Mouse (Mus musculus): ENCODE results near the gene Ddx1. TPM values are rescaled to one million over a fixed set of nuclear protein-coding genes. Genes with fewer than 3 reads are reported as not detected.

Gene Ddx1
- polyA plus RNA-seq, 1 experiment from 2014 or later: 54.0 TPM

DNA sequence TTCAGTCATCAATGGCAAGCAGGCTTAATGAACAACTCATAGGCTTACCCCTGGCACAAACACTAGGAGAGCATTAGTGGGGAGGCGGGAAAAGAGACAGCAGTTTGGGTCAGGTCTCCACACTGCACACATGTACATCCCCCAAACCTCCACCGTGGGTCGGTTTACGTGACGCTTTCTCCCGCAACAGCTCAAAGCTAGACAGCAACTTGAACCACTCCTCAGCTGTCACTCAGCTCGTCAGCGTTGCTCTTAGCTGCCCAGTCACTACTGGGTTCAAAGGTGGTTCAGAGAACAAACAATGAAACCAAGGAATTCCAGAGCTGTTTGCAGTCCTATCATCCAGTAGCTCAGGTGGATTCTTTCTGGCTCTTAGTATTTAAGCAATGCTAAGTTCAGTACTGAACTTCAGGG, 30.9 kb downstream of the Ddx1 start:
- ATAC-seq (ENCODE audit: insufficient read depth): peak; percentile 64
- H3K4me1 ChIP-seq (replicated peaks): no peaks in the 10 kb centered on the region
- H3K36me3 ChIP-seq (replicated peaks): peaks cover 30% of the 10 kb centered on the region
- no peak overlapping the region for H3K9ac ChIP-seq
- peak overlapping the region; percentile 26; the same call in 1 of the 2 replicates for H3K27ac ChIP-seq (replicated peaks)
- no peaks in the 10 kb centered on the region for H3K9me3 ChIP-seq (replicated peaks)
- no peak overlapping the region for H3K4me3 ChIP-seq (replicated peaks)
- whole genome bisulfite sequencing (ENCODE audit: insufficient replicate concordance): 79% methylated on average over 8 of the region's 8 CpGs
- no peaks in the 10 kb centered on the region for H3K27me3 ChIP-seq
- no peak overlapping the region for H3K4me2 ChIP-seq

DNA sequence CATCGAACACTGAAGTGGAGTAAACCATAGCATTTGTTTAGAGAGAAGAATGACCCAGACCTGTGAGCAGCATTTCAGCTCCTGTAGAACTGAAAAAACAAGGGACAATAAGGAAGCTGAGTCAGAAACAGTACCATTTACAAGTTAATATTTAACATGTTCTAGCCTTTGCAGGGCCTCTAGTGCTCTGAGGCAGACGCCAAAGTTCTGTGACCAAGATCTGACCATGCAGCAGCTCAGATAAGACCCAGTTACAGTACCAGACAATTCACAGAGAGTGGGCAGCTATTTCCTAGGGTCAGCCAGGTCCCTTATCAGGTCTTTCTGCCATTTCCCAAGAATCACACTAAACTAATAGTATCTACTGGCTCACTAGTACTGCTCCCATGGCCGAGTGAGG, 31.4 kb downstream of the Ddx1 start:
- H3K4me1 ChIP-seq (replicated peaks): no peaks in the 10 kb centered on the region
- H3K27me3 ChIP-seq: no peaks in the 10 kb centered on the region
- H3K4me3 ChIP-seq (replicated peaks): no peak overlapping the region
- H3K27ac ChIP-seq (replicated peaks): peak overlapping the region; percentile 26; the same call in 1 of the 2 replicates
- H3K4me2 ChIP-seq: no peak overlapping the region
- peak; percentile 55 for ATAC-seq (ENCODE audit: insufficient read depth)
- no peak overlapping the region for H3K9ac ChIP-seq
- H3K9me3 ChIP-seq (replicated peaks): no peaks in the 10 kb centered on the region
- peaks cover 27% of the 10 kb centered on the region for H3K36me3 ChIP-seq (replicated peaks)
- WGBS (ENCODE audit: insufficient replicate concordance): 48% methylated on average over 3 of the region's 3 CpGs

GRCm38 (mm10) chr12:13216501-13217103, 32.4 kb downstream of the Ddx1 start:
- no peak for ATAC-seq (ENCODE audit: insufficient read depth)
- WGBS (ENCODE audit: insufficient replicate concordance): 55% methylated on average over 5 of the region's 5 CpGs
- H3K27ac ChIP-seq (replicated peaks): no peak overlapping the region

GRCm38 (mm10) chr12:13214345-13215278, 34.4 kb downstream of the Ddx1 start:
- Histone ChIP-seq H3K9me3 (replicated peaks) (no peaks in the 10 kb centered on the region), H3K9ac (no peak overlapping the region), H3K4me1 (replicated peaks) (0 out of 2 replicates have a peak, but pooled peaks cover 5% of the 10 kb centered on the region), H3K4me3 (replicated peaks) (no peak overlapping the region), H3K36me3 (replicated peaks) (peaks cover 17% of the 10 kb centered on the region), H3K4me2 (no peak overlapping the region), H3K27ac (replicated peaks) (no peak overlapping the region), H3K27me3 (no peaks in the 10 kb centered on the region)
- peak; percentile 50; the same call in 1 of the 2 replicates for ATAC-seq (ENCODE audit: insufficient read depth)
- 40% methylated on average over 11 of the region's 11 CpGs for WGBS (ENCODE audit: insufficient replicate concordance)

More at GRCm38 (mm10) chr12:13216501-13217103, 32.4 kb downstream of the Ddx1 start:
- Histone ChIP-seq H3K4me3 (replicated peaks) (no peak overlapping the region), H3K4me2 (no peak overlapping the region), H3K9me3 (replicated peaks) (no peaks in the 10 kb centered on the region), H3K9ac (no peak overlapping the region), H3K36me3 (replicated peaks) (peaks cover 27% of the 10 kb centered on the region), H3K27me3 (no peaks in the 10 kb centered on the region), H3K4me1 (replicated peaks) (0 out of 2 replicates have a peak, but pooled peaks cover 5% of the 10 kb centered on the region)

DNA sequence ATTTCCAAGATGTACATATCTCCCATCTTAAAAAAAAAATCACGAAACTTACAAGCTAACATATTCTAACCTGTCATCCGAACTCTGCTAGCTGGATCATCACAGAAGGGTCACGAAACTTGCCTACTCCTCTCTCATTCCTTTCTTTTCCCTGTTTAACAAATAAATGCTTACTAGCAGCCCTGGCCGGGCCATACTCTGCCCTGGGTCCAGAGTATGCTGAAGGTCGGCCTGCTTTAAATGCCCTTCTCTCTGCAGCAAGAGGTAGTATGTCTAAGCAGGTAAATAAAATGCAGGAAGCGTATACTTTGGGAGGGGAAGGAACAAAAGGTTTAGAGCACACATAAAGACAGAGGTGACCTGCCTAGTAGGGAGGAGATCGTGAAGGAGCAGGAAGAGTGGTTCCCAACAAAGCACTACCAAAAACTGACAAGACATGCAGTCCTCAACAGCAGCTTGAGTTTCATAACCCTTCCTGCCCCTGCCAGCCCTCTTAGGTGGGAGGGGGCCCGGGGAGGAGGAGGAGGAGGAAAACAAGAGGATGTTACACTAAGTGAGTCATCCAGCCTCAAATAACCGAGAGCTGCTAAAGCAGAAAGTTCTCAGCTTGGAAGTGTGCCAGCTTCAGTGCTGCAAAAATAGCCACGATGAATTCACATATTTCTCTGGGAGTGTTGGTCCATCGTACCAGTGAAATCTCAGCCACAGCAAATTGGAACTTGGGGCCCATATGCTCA, 37.1 kb downstream of the Ddx1 start:
- H3K27ac ChIP-seq (replicated peaks): no peak overlapping the region
- H3K9me3 ChIP-seq (replicated peaks): no peaks in the 10 kb centered on the region
- no peak for ATAC-seq (ENCODE audit: insufficient read depth)
- no peaks in the 10 kb centered on the region for H3K27me3 ChIP-seq
- WGBS (ENCODE audit: insufficient replicate concordance): 33% methylated on average over 11 of the region's 11 CpGs
- H3K9ac ChIP-seq: no peak overlapping the region
- H3K4me3 ChIP-seq (replicated peaks): no peak overlapping the region
- H3K36me3 ChIP-seq (replicated peaks): no peaks in the 10 kb centered on the region
- H3K4me2 ChIP-seq: no peak overlapping the region
- 0 out of 2 replicates have a peak, but pooled peaks cover 5% of the 10 kb centered on the region for H3K4me1 ChIP-seq (replicated peaks)

DNA sequence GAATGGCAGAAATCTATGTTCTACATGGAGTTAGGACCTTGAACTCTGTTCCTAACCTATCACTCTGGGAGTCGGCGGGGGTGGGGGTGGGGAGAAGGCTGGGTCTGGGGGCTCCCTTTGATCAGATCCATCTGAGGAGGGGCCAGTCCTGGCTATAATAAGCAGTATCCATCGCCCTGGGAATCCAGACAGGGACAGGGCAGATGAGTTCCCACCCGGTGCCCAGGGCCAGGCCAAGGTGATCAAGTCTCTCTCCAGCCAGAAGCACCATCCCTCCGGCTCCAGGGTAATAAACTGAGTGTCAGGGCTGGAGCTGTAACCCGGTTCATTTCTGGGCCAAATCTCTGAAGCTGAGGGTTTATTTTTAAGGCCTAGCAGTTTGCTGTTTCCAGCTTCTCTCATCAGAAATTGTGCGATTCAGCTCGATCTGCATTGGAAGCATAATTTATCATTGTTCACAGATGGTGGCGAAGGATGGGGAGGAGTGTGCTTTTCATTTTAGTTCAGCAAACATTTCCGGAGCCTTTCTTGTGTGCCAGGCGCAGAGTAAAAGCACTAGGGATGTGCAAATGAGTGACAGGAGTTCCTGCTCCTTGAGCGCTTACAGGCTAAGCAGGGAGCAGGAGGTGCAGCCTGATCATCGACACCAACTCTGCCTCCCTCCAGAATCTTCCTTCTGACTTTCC, 39.2 kb downstream of the Ddx1 start:
- Histone ChIP-seq H3K4me3 (replicated peaks) (no peak overlapping the region), H3K9ac (no peak overlapping the region), H3K27me3 (no peaks in the 10 kb centered on the region), H3K27ac (replicated peaks) (no peak overlapping the region), H3K4me1 (replicated peaks) (0 out of 2 replicates have a peak, but pooled peaks cover 5% of the 10 kb centered on the region), H3K9me3 (replicated peaks) (no peaks in the 10 kb centered on the region), H3K36me3 (replicated peaks) (no peaks in the 10 kb centered on the region), H3K4me2 (no peak overlapping the region)
- WGBS (ENCODE audit: insufficient replicate concordance): 65% methylated on average over 13 of the region's 13 CpGs
- no peak for ATAC-seq (ENCODE audit: insufficient read depth)

DNA sequence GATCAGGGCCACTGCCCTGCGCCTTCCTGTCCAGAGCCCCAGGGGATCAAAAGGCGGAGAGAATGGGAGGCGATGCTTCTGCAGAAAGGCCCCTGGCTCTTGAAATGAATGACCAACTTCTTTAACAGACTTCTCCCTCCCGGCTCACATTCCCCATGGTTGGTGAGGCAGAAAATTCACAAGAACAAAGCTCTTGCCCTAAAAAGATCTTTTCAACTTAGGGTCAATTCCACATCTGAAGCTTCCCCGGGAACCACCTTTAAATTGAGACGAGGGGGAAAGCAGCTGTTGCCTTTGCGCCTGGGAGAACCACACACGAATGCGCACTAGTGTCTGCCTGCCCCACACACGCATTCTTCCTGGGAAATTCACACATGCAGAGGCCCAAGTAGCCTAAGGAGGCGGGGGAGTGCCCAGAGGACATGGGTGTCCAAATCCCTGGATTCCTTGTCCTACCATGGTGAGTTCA, 40.0 kb downstream of the Ddx1 start:
- no peak overlapping the region for H3K4me2 ChIP-seq
- 73% methylated on average over 11 of the region's 11 CpGs for WGBS (ENCODE audit: insufficient replicate concordance)
- no peak for ATAC-seq (ENCODE audit: insufficient read depth)
- no peaks in the 10 kb centered on the region for H3K9me3 ChIP-seq (replicated peaks)
- 0 out of 2 replicates have a peak, but pooled peaks cover 5% of the 10 kb centered on the region for H3K4me1 ChIP-seq (replicated peaks)
- H3K36me3 ChIP-seq (replicated peaks): no peaks in the 10 kb centered on the region
- H3K9ac ChIP-seq: no peak overlapping the region
- H3K4me3 ChIP-seq (replicated peaks): no peak overlapping the region
- no peak overlapping the region for H3K27ac ChIP-seq (replicated peaks)
- H3K27me3 ChIP-seq: no peaks in the 10 kb centered on the region

GRCm38 (mm10) chr12:13208517-13208916, 40.5 kb downstream of the Ddx1 start:
- Histone ChIP-seq H3K36me3 (replicated peaks) (no peaks in the 10 kb centered on the region), H3K9me3 (replicated peaks) (no peaks in the 10 kb centered on the region), H3K27ac (replicated peaks) (no peak overlapping the region), H3K4me2 (no peak overlapping the region), H3K27me3 (no peaks in the 10 kb centered on the region), H3K4me1 (replicated peaks) (0 out of 2 replicates have a peak, but pooled peaks cover 5% of the 10 kb centered on the region), H3K9ac (no peak overlapping the region), H3K4me3 (replicated peaks) (no peak overlapping the region)
- WGBS (ENCODE audit: insufficient replicate concordance): 79% methylated on average over 1 of the region's 1 CpGs
- ATAC-seq (ENCODE audit: insufficient read depth): no peak

DNA sequence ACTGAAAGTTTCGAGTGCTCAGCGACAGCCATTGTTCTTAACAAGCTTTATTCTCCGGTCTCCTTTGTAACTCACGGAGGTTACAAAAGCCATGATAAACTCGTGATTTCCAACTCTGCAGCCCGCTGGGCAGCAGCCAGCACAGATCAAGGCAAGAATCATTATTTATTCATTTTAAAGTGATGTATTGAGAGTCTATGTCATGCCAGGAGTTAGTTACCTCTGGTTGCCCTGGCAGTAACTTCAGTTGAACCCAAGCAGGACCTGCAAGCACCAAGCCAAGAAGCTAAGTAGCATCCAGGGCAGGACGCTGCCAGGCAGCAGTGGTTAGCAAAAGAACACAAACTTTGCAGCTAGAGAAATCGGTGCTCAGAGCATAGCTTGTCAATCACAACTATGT, 41.9 kb downstream of the Ddx1 start:
- 62% methylated on average over 8 of the region's 8 CpGs for WGBS (ENCODE audit: insufficient replicate concordance)
- Histone ChIP-seq H3K36me3 (replicated peaks) (no peaks in the 10 kb centered on the region), H3K9me3 (replicated peaks) (no peaks in the 10 kb centered on the region), H3K27ac (replicated peaks) (no peak overlapping the region), H3K4me1 (replicated peaks) (0 out of 2 replicates have a peak, but pooled peaks cover 4% of the 10 kb centered on the region), H3K4me3 (replicated peaks) (no peak overlapping the region), H3K9ac (no peak overlapping the region), H3K27me3 (no peaks in the 10 kb centered on the region), H3K4me2 (no peak overlapping the region)
- no peak for ATAC-seq (ENCODE audit: insufficient read depth)

DNA sequence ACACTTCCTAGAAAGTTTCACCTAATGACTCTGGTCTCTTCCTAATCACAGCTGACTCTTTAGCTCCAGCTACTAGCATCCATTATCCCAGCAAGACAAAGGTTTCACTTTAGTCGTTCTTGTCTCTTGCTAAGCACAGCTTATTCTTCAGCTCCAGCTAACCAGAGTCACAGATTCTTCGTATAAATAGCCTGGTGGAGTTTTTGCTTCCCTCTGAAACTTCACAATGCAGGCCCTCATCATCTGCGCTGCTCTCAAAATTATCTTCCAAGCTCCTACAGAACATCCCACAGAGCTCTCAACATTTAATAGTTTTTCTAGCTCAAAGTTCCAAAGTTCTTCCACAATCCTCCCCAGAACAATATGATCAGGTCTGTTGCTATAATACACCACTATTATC, 43.3 kb downstream of the Ddx1 start:
- Histone ChIP-seq H3K36me3 (replicated peaks) (no peaks in the 10 kb centered on the region), H3K4me1 (replicated peaks) (no peaks in the 10 kb centered on the region; the same call in 1 of the 2 replicates), H3K4me3 (replicated peaks) (no peak overlapping the region), H3K27me3 (no peaks in the 10 kb centered on the region), H3K27ac (replicated peaks) (no peak overlapping the region), H3K9ac (no peak overlapping the region), H3K4me2 (no peak overlapping the region), H3K9me3 (replicated peaks) (no peaks in the 10 kb centered on the region)
- WGBS (ENCODE audit: insufficient replicate concordance): 57% methylated on average over 3 of the region's 3 CpGs
- no peak for ATAC-seq (ENCODE audit: insufficient read depth)

All from liver, embryonic 15.5 days (tissue).